Mouse (Mus musculus): ENCODE results near the gene D1Pas1.

D1Pas1 gene

GRCm38 (mm10) chr1:186988281-186988682, 21.1 kb downstream of the D1Pas1 start:
- DNase-seq, result no peak

GRCm38 (mm10) chr1:186988822-186989221, 21.6 kb downstream of the D1Pas1 start:
- no peak for DNase-seq

DNA sequence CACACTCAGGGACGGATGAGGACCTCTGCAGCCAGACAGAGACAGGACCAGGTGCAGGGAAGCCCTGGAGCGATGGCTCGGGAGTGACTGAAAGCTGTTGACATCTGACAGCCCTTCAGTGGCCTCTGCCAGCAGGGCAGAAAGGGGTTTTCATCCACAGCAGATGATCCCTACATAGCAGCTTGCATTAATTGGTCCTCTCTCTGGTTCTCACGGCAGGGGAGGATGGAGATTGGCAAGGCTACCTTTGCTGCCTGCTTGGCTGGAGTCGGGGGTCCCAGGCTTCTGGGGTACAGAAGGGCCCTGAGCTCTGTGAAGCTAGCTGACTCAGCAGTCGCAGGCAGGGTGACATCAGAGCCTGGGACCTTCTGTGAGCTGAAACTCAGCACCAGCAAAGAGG, 24.3 kb downstream of the D1Pas1 start:
- DNase-seq, result no peak

GRCm38 (mm10) chr1:186992113-186992512, 24.9 kb downstream of the D1Pas1 start:
- no peak for DNase-seq

GRCm38 (mm10) chr1:186997596-186998304, 30.5 kb downstream of the D1Pas1 start:
- no peak for DNase-seq

GRCm38 (mm10) chr1:187003441-187003861, 36.2 kb downstream of the D1Pas1 start:
- peak; percentile 20 for DNase-seq

GRCm38 (mm10) chr1:187004306-187004705, 37.1 kb downstream of the D1Pas1 start:
- no peak for DNase-seq

DNA sequence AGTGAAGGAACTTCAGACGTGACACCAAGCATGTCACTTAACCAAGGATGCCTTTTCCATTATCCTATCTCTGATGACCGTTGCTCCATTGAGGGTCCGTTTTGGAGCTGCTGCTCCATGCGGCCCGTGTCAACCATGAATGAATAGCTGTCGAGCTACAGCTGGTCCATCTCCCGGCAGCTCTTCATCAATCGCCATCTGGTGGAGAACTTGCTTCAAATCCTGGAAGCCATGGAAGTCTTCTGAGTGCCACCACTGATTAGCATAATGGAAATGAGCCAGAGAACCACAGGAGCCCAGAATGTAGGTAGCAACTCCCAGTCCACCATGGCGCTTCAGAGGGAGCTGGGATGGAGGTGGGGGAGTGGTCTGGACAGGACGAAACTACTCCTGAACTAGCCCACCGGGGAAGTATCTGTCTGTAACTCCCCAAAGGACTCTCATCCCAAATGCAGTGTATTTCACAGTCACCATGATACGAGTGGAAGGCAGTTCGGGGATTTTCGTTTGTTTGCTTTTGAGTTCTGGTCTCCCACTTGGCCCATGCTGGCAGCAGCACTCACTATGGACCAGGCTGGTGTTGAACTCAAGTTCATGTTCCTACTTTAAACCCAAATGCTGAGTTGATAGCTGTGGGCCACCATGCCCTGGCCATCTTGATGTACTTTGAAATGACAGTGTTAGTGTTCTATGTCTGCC, 39.2 kb downstream of the D1Pas1 start:
- no peak for DNase-seq

DNA sequence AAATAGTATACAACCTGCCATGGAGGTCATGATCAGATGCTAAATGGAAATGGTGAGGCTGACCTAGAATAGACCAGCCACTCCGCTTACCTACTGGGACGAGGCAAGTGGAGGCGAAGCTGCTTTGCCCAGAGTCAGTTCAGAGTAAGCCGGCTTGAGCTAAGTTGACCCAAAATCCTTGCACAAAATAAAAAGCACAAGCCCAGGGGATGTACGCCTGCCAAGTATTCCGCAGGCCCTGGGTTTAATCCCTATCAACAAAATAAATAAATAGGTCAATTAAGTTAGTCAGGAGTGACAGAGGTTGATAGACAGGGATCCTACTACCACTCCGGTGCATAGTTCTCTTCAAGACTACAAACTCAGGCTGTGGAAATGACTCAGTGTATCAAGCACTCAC, 41.0 kb downstream of the D1Pas1 start:
- no peak for DNase-seq

DNA sequence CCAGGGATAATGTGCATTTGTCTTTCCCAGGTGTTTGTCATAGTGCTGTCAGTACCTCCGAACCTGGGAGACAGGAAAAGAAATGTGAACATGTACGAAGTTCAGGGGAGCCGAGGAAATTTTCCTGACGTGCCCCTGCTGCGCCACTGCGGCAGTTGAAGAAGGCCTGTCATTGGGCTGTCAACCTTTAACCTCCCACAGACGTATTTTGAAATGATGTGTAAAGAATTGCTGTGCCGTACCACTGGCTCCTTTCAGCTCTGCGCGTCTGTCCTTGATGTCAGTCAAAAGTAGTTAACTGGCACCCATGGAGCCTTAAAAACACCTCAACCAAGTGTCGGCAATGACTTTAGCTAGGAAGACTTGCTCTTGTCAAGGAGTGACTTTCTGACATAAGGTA, 42.9 kb downstream of the D1Pas1 start:
- DNase-seq, result no peak

- DNase-seq, result no peak
These were observed 44.4 kb downstream of the D1Pas1 start for GRCm38 (mm10) chr1:187011601-187012000.

DNA sequence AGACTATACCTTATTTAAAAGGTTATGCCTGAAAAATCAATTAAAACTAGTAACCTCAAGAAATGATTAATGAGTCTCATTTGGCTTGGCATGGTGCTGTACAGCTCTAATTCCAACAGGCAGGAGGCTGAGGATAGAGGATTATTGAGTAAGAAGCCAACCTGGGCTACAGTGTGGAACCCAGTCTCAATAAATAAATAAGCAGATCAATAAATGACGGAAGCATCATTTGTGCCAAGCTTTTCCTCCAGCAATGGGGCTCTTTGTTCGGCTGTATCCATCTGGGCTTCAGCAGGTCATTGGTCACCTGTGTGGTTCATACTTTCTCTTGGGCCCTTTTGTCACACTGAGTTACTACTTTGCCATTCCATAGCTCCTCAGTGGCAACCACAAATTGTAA, 46.9 kb downstream of the D1Pas1 start:
- no peak for DNase-seq

DNA sequence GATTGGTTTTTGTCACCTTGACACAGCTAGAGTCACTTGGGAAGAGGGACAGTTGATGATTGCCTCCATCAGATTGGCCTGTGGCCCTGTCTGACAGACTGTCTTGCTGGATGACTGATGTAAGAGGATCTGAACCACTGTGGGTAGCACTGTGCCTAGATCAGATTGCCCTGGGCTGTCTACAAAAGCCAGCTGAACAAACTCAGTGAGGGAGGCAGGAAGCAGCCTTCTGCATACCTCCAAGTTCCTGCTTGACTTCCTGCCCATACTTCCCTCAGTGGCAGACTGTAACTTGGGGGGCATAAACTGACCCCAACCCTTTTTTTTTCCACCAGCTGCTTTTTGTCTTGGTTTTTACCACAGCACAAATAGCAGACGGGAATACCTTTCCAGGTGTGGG, 48.5 kb downstream of the D1Pas1 start:
- DNase-seq, result no peak

GRCm38 (mm10) chr1:187016116-187016515, 48.9 kb downstream of the D1Pas1 start:
- DNase-seq, result no peak

GRCm38 (mm10) chr1:187020011-187020410, 52.8 kb downstream of the D1Pas1 start:
- DNase-seq, result no peak
